Mouse (Mus musculus): Measurements from ENCODE around the gene Gdf15. TPM values are rescaled to one million over a fixed set of nuclear protein-coding genes. Genes with fewer than 3 reads are reported as not detected.
A peak's percentile ranks its signal among the peaks of the same experiment; 100 is the strongest.

Gdf15 gene
- total RNA-seq, 2 experiments from 2014 or later: not detected

DNA sequence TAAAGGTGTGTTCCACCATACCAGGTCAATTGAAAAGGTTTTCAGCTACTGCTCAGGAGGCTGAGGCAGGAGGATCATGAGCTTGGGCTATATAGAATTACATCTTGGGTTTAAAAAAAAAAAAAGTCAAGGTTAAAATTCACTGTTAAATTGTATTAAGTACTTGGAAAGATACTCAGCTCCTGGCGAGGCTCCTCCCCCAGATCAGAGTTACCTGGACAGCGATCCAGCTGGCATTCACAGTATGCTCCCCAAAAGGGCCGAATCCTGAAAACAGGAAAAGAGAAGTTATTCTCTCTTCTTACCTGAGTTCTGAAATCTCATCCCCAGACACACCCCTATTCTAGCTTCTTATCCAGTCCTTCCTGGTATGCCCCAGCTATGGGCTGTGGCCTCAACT lies 25.0 kb upstream of the Gdf15 start:
- DNase-seq (ENCODE audit: low spot score in 2 of 2): no peak

DNA sequence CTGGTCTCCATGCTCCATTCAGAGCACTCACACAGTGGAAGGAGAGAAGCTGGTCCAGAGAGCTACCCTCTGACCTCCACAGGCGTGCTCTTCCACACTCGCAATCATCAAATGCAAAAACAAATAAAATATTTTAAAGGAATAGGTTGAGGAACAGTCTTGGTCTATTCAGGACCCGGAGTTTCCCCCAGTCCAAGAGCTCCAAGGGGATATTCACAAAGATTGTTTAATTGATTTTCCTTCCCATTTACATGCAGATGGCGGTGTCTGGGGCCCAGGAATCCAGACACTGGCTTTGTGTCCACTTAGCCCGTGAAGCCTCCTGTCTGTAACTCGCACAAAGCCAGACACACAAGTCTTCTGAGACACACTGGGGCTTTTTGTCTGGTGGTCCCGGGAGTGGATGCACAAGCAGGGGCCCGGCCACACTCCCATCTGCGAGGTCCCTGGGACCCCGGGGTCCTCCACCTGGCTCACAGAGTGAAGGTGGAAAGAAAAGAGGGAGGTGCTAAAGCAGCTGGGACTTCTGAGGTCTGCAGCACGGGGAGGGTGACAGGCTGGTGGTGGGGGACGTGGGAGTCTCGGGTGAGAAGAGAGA lies 24.0 kb upstream of the Gdf15 start:
- DNase-seq (ENCODE audit: low spot score in 2 of 2): no peak

DNA sequence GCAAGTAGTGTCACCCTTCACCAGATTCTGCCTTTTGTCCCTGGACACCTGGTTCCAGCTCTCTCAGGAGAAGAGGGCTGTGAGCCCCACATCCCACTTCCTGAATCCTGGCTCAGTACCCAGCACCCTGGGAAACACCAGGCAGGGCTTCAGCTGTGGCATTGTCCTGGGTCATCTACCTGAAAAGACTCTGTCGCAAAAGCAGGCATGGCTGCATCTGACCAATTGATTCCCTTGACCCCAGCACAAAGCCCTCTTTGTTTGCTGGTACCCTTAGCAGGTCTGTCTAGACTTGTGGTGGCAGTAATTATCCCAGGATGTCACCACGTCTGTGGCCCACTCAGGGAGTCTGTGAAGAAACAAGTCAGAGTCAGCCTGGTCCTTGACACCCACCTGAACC lies 23.2 kb upstream of the Gdf15 start:
- DNase-seq (ENCODE audit: low spot score in 2 of 2): no peak

DNA sequence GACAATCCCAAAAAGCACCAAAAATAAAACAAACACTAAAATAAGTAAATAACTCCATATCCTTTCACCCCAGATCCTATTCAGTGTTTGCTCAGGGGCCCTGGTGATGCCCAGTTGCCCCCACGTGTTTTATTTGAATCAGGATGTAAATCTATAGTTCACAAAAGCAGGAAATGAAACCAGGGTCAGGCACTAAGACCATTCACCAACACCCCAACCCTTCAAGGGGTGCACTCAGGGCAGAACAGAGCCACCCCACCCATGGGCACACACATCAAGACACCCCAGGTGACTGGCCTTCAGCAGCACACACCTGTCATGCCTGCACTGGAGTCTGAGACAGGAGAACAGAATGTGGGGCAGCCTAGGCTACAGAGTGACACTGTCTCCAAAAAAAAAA lies 21.9 kb upstream of the Gdf15 start:
- no peak for DNase-seq (ENCODE audit: low spot score in 2 of 2)

DNA sequence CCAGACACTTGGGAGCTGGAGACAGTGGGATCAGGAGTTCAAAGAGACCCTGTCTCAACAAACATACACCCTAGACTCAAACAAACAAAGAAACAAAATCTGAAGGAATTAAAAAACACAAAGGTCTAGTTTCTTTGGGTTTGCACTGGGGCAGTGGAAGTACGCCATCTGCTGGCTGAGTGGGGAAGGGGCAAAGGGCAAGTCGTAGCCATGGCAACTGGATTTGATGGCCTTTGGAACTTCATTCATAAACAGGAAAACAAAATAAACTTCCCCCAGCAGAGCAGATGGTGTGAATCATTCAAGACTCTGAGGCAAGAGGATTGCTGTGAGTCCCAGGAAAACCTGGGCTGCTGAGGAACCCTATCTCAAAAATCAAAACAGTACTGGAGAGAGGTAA lies 21.0 kb upstream of the Gdf15 start:
- DNase-seq (ENCODE audit: low spot score in 2 of 2): peak in 1 of 2 experiments; percentile 23

DNA sequence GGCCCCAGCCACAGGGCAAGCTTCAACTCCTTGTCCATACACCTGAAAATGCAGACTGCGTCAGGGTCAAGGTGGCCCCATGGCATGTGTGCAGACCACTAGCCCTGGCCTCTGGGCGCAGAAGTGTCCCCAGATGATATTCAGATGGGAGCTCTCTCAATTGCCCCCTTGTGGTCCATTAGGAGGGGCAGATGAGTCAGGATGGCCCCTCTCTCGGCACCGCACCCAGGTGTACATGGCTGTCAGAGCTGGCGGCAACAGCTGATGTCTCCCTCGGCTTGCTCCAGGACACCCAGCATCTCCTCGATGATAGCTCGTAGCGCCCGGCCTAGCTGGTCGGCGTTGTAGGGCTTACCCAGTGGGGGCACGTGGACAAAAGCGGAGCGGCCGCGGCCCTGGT lies 18.1 kb upstream of the Gdf15 start:
- no peak for DNase-seq (ENCODE audit: low spot score in 2 of 2)

DNA sequence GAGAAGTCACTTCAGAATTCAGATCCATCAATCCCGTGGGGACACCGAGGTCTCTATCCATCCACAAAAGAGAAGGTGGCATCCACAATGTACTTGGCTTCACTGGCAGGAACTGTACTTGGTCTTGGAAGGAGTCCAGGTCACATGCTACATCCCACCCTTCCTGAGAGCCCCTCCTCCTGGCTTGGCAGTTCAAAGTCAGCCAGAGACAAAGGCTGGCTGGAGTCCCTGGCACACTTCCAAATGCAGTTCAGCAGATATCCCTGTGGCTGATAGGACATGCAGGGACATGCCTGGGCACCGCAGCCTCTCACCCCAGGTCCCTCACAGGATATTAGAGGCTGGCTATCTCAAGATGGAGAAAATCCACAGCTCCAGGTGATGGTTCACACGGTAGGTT lies 17.1 kb upstream of the Gdf15 start:
- no peak for DNase-seq (ENCODE audit: low spot score in 2 of 2)

DNA sequence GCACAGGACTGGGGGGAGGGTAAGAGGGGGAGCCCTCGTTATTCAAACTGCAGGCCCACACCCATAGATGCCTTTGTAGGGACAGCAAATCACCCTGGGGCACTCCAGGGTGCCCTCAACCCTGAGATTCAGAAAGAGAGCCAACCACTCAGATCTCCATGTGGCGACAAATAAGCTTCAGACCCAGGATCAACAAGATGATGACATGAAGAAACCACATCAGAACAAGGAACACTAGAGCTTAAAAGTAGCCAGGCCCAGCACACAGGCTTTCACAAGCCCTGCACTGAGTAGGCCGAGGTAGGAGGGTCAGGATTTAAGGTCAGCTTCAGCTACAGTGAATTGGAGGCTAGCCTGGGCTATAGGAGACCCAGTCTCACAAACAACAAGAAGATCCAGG lies 16.7 kb upstream of the Gdf15 start:
- no peak for DNase-seq (ENCODE audit: low spot score in 2 of 2)

DNA sequence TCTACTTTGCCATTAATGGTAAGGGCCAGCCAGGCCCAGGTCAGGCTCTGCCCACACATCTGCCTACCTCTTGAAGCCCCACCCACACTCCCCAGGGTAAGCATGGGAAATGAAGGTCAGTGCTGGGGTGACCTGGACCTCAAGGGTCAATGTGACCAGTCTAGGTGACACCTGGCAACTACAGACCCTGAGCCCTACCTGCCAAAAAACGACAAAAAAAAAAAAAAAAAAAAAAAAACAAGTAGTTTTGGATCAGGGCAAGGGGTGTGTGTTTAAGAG lies 15.8 kb upstream of the Gdf15 start:
- DNase-seq (ENCODE audit: low spot score in 2 of 2): no peak

DNA sequence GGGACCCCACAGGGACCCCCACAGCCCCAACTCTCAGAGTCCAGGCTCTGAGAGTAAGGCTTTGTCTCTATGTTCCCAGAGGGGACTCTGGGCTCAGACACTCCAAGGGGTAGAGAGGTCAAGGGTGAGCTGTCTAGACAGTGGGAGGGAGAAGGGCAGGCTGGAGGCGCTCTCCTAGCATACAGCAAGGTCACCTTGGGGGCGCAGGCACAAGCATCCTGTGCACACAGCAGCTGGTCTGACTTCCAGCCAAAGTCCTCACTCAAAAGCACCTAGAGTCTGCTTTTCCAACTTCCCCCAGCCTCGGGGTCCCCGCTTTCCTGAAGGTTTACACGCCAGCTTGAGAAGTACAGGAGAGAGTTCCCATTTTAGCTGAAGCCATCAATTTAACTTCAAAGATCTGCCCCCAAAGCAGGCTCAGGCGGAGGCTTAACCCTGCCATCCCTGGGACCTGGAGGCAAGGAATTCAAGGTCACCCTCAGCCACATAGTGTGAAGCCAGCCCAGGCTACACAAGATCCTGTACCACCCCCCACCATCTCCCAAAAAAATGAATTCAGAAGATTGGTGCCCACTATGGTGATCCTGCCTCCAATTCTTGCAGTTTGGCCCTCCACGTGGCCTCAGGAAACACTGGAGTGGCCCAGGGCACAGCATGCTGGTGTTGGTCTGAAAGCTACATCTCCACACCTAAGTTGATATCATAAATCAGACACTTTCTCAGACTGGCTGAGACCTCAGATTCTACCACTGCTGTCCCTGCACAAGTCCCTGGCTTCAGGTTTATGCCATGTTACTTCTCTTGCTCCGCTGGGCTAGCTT lies 15.3 kb upstream of the Gdf15 start:
- no peak for DNase-seq (ENCODE audit: low spot score in 2 of 2)

DNA sequence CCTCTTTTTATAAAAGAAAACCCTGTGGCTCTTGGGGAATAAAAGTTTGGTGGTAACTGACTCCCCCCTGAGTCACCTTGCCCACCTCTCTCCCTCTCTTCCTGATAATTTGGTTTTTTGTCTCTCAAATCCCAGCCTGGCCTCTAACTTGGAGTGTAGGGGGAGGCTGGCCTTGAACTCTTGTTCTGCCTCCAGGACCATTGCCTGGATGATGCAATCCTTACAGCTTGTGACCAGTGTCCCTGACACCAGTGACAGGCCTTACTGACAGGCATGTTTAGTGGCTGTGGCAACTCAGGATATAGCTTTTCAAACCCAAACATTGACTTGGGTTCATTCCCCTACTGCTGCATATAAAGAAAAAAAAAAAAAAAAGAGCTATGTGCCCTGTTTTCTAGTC lies 14.5 kb upstream of the Gdf15 start:
- no peak for DNase-seq (ENCODE audit: low spot score in 2 of 2)

DNA sequence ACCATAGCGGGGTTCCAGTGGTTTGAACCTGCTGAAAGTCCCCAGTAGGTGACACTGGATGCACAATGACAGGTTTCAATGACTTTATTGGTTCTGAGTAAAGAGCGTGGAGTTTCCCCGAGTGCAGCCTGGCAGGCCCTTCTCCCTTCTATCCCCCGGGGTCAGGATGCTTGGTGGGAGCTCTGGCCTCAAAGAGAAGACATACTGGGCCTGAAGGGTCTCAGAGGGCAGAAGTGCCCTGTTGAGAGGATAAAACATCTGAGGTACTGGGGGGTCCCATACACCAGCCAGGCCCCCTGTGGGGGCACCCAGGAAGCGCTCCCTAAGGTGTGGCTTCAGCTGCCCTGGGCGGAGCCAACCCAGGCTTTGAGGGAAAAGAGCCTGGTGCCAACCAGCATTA lies 14.1 kb upstream of the Gdf15 start:
- no peak for DNase-seq (ENCODE audit: low spot score in 2 of 2)

DNA sequence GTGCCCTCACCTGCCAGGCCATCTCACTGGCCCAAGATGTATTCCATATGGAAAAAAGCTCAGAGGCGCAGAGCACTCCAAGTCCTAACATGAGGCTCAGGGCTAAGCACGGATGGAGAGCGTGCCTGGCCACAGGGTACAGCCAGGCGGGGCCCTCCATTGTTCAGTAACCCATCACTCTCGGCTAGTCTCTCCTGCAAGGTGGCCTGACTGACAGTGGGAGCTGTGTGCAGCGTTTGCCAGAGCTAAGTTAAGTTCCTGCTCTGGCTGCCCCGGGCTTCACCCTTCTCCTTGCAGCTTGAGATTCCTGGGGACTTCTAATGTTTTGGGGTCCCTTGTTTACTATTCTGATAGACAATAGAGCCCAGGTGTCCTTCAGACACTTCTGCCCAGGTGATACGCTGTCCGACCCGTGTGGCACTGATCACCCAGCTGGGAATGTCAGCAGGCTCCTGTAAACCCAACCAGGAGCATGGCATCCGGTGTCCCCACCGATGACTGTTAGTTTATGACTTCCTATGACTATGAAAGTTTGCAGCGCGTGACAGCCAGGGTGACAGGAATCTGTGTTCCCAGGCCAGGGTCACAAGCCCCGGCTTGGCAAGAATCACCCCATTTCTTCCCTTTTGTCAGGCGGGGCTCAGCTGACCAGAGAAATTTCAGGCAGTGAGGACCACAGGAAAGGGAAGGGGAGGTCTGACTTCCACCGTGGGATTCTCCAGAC lies 13.4 kb upstream of the Gdf15 start:
- no peak for DNase-seq (ENCODE audit: low spot score in 2 of 2)

DNA sequence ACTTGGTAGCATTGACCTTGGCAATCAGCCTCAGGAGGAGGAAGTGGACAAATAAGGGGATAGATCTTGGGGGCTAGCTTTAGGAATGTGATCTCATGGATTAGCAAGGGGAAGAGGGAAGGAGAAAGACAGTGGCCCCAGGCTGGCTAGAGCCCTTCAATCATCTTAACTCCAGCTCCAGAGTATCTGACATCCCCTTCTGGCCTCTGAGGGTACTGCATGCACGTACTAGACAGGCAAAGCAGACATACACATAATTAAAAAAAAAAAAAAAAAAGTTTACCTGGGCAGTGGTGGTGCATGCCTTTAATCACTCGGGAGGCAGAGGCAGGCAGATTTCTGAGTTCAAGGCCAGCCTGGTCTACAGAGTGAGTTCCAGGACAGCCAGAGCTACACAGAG lies 11.8 kb upstream of the Gdf15 start:
- no peak for DNase-seq (ENCODE audit: low spot score in 2 of 2)

DNA sequence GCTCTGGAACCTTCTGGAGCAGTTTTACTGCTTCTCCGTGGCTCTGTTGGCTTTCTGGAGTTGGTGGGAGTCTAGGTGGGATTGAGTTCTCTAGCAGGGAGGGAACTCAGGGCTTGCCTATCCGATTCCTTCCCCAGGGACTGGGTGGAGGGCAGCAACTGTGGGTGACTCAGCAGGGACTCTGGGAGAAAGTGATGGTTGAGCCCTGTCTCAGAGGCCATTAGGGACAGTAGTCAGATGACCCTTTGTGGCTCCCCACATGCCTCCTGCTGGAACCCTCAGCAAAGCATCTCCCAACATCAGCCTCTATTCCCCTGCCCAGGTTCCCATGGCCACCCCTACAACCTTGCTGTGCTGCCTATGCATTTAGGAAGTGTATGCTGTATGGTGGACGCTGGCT lies 10.8 kb upstream of the Gdf15 start:
- no peak for DNase-seq (ENCODE audit: low spot score in 2 of 2)

DNA sequence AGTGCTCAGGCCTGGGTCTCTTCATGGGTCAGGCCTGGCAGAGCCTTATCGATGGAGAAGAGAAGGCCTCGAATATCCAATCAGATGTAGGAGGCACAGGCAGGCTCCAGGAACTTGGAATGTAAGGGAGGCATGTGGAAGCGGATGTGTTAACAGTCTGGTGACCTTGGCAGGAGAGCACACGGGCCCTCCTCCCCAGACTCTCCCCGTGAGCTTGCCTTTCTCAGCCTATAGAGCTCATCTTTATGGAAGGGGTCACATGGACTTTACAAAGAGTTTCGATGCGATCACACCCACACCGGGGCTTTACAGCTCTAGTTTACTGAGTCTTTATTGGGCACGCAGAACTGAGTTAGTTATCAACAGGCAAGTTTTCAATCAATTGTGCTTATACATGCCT lies 6.5 kb upstream of the Gdf15 start:
- no peak for DNase-seq (ENCODE audit: low spot score in 2 of 2)

DNA sequence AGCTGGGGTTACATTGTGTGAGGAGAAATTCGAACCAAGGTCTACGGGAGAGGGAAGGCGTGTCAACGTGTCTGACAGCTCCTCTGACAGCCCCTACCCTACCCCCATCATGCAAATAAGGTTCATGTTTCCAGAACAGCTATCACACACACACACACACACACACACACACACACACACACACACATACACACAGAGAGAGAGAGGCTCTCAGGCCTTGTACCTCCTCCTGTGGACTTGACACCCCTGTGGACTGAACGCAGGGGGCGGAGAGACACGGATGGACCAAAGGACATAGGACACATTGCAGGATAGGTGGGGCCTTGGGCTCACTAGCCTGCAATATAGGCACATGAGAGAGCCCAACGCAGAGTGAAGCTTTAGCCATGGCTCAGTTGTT lies 4.6 kb upstream of the Gdf15 start:
- DNase-seq (ENCODE audit: low spot score in 2 of 2): no peak

DNA sequence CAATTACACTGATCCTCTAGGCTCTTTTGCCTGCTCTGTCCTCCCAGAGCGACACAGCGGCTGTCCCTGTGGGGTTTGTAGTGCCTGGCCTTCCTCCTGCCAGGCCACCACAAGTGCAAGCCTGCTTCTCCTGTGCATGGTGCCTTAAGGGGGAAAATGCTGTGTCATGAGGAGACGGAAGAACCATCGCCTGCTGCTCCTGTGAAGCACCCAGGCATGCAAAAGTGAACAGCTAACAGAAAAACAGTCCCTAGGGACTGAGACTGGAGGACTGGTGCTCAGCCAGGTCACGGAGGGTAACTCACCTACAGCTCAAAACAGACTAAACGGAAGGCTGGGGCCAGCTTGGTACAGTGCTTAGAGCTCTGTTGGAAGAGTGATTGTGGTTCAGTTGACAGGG lies 3.3 kb upstream of the Gdf15 start:
- no peak for DNase-seq (ENCODE audit: low spot score in 2 of 2)

DNA sequence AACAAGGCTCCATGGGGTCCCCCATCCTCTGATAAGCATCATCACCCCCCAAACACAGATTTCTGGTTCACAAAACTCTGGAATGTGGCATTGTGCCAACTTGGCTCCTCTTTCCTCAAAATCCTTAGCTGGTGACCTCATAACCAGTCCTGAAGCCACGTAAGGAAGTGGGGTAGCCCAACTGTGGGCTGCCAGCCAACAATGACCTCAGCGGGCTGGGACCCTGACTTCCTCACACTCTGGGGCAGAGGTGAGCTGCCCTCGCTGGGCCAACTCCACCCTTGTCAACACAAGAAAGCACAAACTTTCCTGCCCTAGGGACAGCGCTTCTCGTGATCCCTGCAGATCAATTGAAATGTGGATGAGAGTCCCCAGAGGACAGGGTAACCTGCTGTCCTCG lies 1.8 kb upstream of the Gdf15 start:
- DNase-seq (ENCODE audit: low spot score in 2 of 2): no peak

DNA sequence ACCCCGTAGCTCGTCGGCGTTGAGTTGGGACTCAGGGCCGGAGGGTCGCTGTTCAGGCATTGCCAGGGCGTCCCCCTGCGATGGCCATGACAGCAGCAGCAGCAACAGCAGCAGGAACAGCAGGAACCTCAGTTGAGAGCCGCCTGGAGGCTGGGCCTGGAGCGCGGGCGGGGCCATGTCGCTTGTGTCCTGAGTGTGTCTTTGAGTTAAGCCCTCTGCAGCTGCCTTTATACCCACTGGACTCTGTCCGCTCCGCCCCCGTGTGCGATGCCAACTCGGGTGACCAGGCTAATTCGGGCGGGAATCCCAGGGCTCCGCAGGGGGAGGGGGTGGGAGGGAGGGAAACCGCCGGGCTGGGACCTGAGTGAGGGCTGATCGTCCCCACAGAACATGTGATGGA lies 820 bp downstream of the Gdf15 start:
- DNase-seq (ENCODE audit: low spot score in 2 of 2): no peak

DNA sequence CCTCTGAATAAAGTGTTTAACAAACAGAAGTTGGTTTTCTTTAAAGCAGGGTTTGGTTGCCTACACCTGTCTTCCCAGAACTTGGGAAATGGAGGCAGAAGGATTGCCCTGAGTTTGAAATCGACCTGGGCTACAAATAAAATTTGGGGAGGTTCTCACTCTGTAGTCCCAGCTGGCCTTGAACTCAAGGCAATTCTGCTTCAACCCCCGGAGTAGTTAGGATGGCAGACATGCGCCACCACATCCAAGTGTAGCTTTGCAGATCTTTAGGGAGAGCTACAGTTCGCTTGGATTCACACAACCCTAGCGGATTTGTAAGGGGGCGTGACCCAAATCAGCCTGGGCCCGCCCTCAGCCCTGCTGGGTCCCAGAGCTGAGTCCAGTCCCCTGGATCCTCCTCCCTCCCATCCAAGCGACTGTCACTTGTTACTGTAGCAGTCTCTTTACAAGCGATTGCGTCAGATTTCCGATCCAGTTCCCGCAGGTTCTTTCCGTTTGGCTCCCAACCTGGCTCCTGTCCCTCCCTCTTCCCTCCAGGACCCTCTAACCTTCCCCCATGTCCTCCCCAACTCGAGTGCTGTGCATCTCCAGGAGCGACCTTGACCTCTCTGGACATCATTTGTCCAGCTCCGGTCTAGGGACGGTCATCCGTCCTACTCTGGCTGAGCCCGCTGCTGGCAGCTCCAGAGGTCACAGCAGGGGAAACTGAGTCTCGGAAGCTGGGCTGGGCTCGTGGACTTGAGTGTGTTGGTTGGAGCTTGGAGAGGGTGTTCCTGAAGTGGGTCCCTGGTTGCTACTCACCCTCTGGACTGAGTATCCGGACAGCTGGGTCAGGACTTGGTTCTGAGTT lies 1.5 kb downstream of the Gdf15 start:
- DNase-seq (ENCODE audit: low spot score in 2 of 2): no peak

All from left cerebral cortex, adult 18-20 months (tissue).